Mouse (Mus musculus) olfactory bulb, adult 2 months (tissue): Measurements from ENCODE around the gene Ppfibp1. TPM values are rescaled to one million over a fixed set of nuclear protein-coding genes. Genes with fewer than 3 reads are reported as not detected.

Experiments used
- H3K27ac ChIP-seq: fragments of 200-500 bp; 2 replicates; pipeline ENCODE4 v1.5.1; 2012; ENCODE audit warnings: low read depth, low read length; ENCODE audit not compliant: insufficient read depth
- H3K4me1 ChIP-seq: fragments of 200-500 bp; 2 replicates; pipeline ENCODE4 v1.6.1; 2012; ENCODE audit warnings: low read length; ENCODE audit not compliant: control insufficient read depth, insufficient read depth
- H3K4me3 ChIP-seq: fragments of 200-500 bp; 2 replicates; pipeline ENCODE4 v1.5.1; 2012; ENCODE audit warnings: mild to moderate bottlenecking, low read depth, low read length, moderate library complexity; ENCODE audit not compliant: insufficient read depth
- CTCF ChIP-seq: fragments of 200-500 bp; IDR thresholded peaks from 2 replicates; pipeline ENCODE4 v1.5.1; 2012; ENCODE audit warnings: low read depth, mild to moderate bottlenecking, low read length, moderate library complexity; ENCODE audit not compliant: insufficient read depth
- POLR2A ChIP-seq: fragments of 200-500 bp; IDR thresholded peaks from 2 replicates; pipeline ENCODE4 v1.6.1; 2012; ENCODE audit warnings: mild to moderate bottlenecking, low read depth, low read length, moderate library complexity; ENCODE audit not compliant: insufficient read depth
- WGBS: fragments of 180-500 bp; shearing (Covaris S2); methylation state at CpG from one replicate; pipeline ENCODE4 v1.1.7; 2018; 5-methylcytosine and 5-hydroxymethylcytosine counted together
- polyA plus RNA-seq: library from polyadenylated mRNA; stranded (reverse); fragments of >200 nt; gene quantifications from 2 replicates; pipeline ENCODE4 v1.2.4, GENCODE M21; 2012; ENCODE audit warnings: low replicate concordance; ENCODE audit not compliant: missing spikeins, insufficient read depth, insufficient read length

The Ppfibp1 gene
- polyA plus RNA-seq, 1 experiment, result not detected

GRCm38 (mm10) chr6:147024761-147025160 lies 136.5 kb downstream of the Ppfibp1 start:
- 93% methylated on average over 3 of the region's 3 CpGs for WGBS
- Histone ChIP-seq H3K4me3 (no peak overlapping the region), H3K27ac (no peak overlapping the region), H3K4me1 (0 out of 2 replicates have a peak, but pooled peaks cover 3% of the 10 kb centered on the region)
- TF ChIP-seq POLR2A, result no peak
- TF ChIP-seq CTCF, result no peak

- TF ChIP-seq POLR2A, result no peak
- TF ChIP-seq CTCF, result no peak
- no peak overlapping the region for H3K4me3 ChIP-seq
- H3K4me1 ChIP-seq, result no peaks in the 10 kb centered on the region
- WGBS, result 71% methylated on average over 2 of the region's 2 CpGs
- no peak overlapping the region for H3K27ac ChIP-seq
Observed at GRCm38 (mm10) chr6:147028396-147028795, 140.1 kb downstream of the Ppfibp1 start.

GRCm38 (mm10) chr6:147029591-147029990 lies 141.3 kb downstream of the Ppfibp1 start:
- TF ChIP-seq CTCF (no peak), POLR2A (no peak)
- 92% methylated on average over 9 of the region's 9 CpGs for WGBS

DNA sequence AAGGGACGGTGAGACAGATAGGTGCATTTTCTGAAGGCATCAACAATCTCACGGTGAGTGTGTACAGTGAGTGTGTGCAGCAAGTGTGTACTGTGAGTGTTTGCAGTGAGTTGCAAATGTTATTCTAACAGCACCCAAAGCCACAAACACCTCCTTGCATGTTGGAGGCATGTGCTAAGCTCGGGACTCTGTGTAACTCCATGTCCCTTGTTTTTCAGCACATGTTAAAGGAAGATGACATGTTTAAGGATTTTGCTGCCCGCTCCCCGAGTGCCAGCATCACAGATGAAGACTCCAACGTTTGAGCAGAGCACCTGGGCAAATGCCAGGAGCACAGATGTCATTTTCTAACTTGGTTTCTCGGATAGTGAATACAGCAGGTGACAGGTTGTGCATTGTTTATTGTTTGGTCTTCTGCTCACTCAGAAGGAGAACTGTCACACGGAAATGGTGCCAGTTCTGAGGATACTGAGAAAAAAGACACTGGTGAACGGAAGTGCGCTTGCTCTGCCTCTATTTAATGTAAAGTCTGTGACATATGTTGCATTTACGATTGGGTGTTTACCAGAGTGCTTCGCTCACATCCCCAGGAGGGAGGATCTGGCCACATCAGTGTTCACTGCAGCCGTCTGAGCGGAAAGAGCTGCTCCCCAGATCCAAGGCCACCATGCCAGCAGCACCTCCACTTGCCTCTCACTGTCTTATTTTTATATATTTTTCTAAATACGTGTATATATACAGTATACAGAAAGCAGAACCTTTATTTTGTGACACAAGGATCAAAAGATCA lies 142.0 kb downstream of the Ppfibp1 start:
- TF ChIP-seq CTCF (no peak), POLR2A (no peak)
- Histone ChIP-seq H3K27ac (no peak overlapping the region), H3K4me3 (no peak overlapping the region), H3K4me1 (no peaks in the 10 kb centered on the region)
- WGBS, result 82% methylated on average over 15 of the region's 15 CpGs

More at GRCm38 (mm10) chr6:147029591-147029990, 141.3 kb downstream of the Ppfibp1 start:
- H3K4me3 ChIP-seq, result no peak overlapping the region
- no peaks in the 10 kb centered on the region for H3K4me1 ChIP-seq
- H3K27ac ChIP-seq, result no peak overlapping the region

GRCm38 (mm10) chr6:147032303-147032925 lies 144.1 kb downstream of the Ppfibp1 start, which contains the start of gene Rep15:
Gene Rep15 (plus strand): TSS chr6:147032584.
- WGBS, result 54% methylated on average over 13 of the region's 13 CpGs
- no peak for TF ChIP-seq POLR2A
- no peak for TF ChIP-seq CTCF
- Histone ChIP-seq H3K27ac (no peak within 1 kb of the TSS), H3K4me3 (no peak within 1 kb of the TSS), H3K4me1 (no peaks in the 10 kb centered on the region)

- H3K27ac ChIP-seq, result peak within 1 kb of the TSS; percentile 78
- WGBS, result 1% methylated on average over 66 of the region's 66 CpGs
- TF ChIP-seq CTCF, result no peak
- peak; percentile 88 for TF ChIP-seq POLR2A
- H3K4me1 ChIP-seq, result no peaks in the 10 kb centered on the region
- H3K4me3 ChIP-seq, result peak within 1 kb of the TSS; percentile 83
Observed at GRCm38 (mm10) chr6:147042291-147043290, 154.3 kb downstream of the Ppfibp1 start, which contains the start of gene Mrps35. Gene Mrps35 (plus strand): TSS chr6:147042764.

- no peak for TF ChIP-seq CTCF
- TF ChIP-seq POLR2A, result no peak
- 40% methylated on average over 7 of the region's 7 CpGs for WGBS
- Histone ChIP-seq H3K4me1 (no peaks in the 10 kb centered on the region), H3K27ac (no peak overlapping the region), H3K4me3 (peak overlapping the region; percentile 5; the same call in 1 of the 2 replicates)
Observed at GRCm38 (mm10) chr6:147043633-147044032, 155.3 kb downstream of the Ppfibp1 start.

GRCm38 (mm10) chr6:147049239-147049805 lies 161.0 kb downstream of the Ppfibp1 start:
- Histone ChIP-seq H3K4me1 (peaks cover 7% of the 10 kb centered on the region), H3K4me3 (no peak overlapping the region), H3K27ac (no peak overlapping the region)
- TF ChIP-seq POLR2A (0 out of 2 replicates have a peak, but pooled peaks have one; percentile 10), CTCF (no peak)
- 93% methylated on average over 13 of the region's 13 CpGs for WGBS
